Mouse (Mus musculus): ENCODE measurements around the gene Exosc1. TPM values are rescaled to one million over a fixed set of nuclear protein-coding genes. Genes with fewer than 3 reads are reported as not detected.
A peak's percentile ranks its signal among the peaks of the same experiment; 100 is the strongest.
"Not testable (repeated sequence)": the region's sequence is repeated elsewhere in the genome, so short reads cannot be mapped to it uniquely, and the experiment has no call there.

The Exosc1 gene
- total RNA-seq, 2 experiments from 2014 or later, result 28.3 to 32.4 TPM

DNA sequence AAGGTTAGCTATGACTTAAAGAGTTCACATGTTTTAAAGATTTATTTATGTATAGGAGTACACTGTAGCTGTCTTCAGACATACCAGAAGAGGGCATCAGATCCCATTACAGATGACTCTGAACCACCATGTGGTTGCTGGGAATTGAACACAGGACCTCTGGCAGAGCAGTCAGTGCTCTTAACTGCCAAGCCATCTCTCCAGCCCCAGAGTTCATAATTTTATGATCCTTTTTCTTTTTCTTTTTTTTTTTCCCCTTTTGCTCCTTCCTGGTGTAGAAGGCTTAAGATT, 18.7 kb downstream of the Exosc1 start:
- DNase-seq (ENCODE audit: extremely low spot score in 1 of 2, low spot score in 1 of 2), result not testable (repeated sequence)

DNA sequence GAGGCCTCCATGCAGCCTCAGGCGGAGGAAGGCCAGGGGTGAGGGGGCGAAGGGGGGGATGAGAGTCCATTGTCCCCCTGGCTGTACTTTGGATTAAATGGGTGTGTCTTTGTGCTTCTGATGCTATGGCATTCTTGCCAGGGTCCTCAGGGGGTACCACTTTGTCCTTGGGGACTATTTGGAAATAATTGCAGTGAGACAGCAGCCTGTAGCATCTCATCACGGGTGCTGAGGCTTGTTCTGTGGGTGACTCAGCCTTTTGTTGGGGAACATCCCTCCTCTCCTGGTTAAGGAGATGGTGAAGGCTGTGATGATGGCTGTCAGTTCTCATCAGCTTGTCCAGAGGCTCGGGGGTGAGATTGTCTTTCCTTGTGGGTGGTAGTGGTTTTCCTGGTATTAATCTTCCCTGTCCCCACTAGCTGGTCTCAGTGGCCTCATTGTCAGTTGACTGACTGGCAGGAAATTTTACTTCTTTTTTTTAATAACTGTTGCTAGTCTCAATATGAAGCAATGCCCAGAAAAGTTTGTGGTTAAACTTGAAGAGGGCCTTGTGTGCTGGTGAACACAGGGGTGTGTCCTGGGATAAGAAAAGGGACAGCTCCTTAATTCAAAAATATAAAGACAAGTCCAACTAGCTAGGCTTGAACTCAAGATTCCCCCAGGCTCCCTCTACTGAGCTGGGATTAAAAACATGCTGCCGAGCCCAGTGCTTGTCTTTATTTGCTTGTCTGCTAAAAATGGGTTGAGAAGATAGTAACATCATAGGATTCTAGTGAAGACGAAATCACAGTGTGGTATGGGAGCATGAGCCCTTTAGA, 19.2 kb downstream of the Exosc1 start:
- no peak for DNase-seq (ENCODE audit: extremely low spot score in 1 of 2, low spot score in 1 of 2)

DNA sequence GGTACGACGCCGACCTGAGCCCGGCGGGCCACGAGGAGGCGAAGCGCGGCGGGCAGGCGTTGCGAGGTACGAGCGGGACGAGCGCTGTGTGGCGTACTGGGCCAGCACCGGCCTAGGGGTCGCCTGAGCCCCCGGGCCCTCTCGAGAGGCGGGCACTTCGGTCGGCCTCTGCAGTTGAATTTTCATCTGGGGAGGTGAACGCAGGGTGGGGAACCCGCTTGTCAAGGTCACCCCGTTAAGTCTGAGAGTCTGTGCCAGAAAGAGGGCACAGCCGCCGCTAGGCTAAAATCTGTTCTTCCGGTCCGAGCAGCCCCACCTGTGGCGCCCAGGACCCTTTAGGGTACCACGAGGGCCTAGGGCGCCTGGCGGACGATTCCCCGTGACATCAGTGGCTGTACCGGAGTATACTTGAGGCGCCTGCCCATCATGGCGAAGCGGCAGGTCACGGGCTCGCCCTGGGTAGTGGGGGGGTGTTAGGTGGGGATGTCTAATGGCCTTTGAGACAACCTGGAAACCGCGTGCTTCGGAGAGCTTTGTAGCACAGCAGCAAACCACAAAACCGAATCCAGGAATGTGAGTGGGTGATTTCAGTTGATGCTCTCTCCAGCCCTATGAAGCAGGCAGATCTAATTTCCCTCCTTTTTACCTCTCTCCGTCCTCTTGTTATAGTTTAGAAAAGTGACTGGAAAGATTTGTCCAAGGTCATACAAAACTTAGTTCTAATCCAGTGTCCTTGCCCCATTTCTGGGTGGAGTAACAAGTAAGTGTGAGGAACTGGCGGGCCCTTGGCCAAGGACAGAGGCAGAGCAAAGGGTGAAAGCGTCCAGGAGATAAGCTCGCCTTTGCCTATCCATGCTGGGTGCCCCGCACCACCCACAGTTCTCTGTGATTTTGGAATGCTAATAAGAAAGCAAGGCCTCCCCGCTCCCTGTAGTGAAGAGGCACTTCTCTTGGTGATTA, 20.8 kb downstream of the Exosc1 start:
- DNase-seq (ENCODE audit: extremely low spot score in 1 of 2, low spot score in 1 of 2), result peak in 1 of 2 experiments; percentile 11

DNA sequence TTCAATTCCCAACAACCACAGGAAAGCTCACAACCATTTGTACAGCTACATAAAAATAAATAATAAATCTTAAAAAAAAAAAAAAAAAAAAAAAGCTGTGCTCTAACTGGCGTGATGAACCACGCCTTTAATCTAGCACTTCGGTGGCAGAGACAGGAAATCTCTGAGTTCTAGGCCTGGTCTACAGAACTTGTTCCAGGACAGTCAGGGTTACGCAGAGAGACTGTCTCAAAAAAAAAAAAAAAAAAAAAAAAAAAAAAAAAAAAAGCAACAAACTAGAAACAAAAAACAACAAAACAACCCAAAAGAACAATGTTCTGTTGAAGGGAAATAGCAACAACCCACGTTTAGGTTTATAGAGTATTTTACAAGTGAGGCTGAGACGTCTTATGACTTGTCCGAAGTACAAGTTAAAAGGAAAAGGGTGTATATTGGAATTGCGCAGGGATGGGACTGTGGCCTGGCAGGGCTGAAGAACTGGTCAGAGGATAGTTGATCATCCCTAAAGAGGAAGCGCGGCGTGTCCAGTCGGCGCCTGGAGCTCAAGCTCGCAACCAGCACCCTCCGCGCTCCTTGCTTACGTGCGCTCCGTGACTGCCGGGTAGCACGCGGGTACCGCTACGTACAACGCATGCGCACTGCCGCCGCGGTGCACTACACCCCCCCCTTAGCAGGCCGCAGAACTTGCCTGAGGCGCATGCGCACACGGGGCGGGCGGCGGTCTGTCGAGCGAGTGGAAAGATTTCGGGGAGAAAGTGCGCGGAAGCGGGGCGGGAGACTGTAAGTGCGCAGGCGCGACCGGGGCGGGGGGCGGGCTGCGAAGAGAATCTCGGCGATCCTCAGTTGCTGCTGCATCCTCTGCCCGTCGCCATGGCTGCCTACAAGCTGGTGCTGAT, 21.8 kb downstream of the Exosc1 start, which contains the start of gene Pgam1:
Pgam1 (plus strand) TSS at position 746 of the 896 bp plus-strand sequence.
- peak; percentile 91 to 96 for DNase-seq (ENCODE audit: extremely low spot score in 1 of 2, low spot score in 1 of 2)

DNA sequence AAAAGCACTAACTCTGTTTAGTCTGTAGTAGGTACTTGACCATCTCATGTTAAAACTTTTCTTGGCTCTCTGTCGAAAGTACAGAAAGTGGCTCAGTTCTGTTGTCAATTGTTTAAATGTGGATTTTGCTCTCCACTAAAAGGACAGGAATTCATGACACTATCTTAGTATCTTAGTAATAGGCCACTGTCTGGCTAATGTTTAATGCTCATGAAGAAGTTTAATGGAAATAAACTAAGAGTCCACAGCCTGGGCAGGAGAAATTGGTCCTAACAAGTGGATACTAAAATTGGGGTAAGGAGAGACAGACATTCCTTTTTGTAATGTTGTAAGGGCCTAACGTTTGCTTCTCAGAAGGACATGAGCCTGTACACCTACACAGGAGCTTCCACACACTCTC, 22.8 kb downstream of the Exosc1 start:
- DNase-seq (ENCODE audit: extremely low spot score in 1 of 2, low spot score in 1 of 2), result no peak

DNA sequence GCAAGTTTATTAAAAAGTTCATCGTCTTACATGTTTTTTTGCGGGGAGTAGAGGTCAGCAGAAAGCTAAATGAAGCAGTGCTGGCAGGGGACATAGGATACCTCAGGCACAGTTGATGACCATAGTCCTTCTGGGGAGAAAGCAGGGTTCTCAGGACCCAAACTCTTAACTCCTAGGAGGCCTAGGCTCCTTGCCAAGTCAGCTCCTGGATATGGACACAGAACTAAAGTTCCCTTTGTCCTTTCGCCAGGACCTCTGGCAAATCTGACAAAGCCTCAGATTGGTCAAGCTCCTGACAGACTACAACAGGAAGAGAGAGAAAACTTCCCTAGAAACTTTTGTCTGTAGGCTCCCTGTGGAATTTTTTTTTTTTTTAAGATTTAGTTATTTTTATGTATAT, 24.5 kb downstream of the Exosc1 start:
- DNase-seq (ENCODE audit: extremely low spot score in 1 of 2, low spot score in 1 of 2), result no peak

DNA sequence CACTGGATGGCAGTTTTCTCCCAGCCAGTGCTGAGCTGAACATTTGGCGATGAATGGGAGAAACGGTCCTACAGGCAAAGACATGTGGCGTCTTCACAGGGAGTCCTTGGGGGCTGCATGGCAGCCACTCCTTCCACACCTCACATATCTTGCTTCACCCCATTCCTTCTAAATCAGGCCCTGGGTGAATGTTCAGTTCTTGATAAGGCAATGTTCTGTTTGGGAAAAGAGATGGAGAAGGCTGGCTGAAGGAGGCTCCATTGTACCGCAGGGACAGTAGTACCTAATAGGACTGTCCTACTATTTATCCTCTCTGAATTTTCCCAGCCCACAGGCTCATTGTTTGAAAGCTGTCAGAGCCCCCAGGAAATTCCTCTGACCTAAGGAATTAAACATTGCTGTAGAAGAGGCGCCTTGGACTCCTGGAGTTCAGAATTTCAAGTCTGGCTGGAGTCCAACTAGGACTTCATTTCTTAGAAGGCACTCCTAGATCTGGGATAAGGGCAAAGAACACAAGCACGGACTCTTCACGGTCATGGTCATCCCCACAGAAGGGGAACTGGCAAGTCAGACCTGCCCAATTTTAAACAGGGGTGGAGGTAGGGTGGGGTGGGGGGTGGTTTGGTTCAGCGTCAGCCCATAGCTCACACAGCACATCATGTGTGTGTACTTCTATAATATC, 26.0 kb downstream of the Exosc1 start:
- DNase-seq (ENCODE audit: extremely low spot score in 1 of 2, low spot score in 1 of 2), result no peak

DNA sequence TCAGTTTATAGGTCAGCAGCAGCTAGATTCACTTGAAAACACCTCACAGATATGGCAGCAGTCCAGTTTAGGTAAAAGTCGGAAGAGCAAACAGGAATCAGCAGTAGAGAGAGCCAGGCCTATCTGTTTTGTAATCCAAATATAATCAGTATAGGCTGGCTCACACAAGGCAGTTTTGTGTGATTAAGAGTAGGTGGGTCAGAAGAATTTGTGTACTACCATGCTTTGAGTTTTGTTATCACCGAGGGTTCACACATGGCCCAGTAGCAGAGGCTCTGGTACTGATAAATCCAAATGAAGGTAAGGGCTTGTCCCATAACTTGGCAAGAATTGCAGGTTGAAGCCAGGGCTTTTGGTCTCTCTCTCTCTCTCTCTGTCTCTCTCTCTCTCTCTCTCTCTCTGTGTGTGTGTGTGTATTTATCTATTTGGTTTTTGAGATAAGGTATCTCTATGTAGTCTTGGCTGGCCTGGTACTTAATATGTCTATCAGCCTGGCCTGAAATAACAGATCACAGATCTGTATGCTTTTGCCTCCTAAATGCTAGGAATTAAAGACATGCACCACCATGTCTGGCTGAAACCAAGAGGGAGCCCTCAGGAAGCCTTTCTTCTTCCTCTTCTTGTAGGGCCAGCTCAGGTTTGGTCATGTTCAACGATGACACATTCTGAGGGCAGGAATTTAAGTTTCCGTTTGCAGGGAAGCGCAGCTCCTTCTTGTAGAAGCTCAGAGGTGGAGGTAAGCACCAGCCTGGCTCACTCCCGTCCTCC, 26.7 kb downstream of the Exosc1 start:
- no peak for DNase-seq (ENCODE audit: extremely low spot score in 1 of 2, low spot score in 1 of 2)

DNA sequence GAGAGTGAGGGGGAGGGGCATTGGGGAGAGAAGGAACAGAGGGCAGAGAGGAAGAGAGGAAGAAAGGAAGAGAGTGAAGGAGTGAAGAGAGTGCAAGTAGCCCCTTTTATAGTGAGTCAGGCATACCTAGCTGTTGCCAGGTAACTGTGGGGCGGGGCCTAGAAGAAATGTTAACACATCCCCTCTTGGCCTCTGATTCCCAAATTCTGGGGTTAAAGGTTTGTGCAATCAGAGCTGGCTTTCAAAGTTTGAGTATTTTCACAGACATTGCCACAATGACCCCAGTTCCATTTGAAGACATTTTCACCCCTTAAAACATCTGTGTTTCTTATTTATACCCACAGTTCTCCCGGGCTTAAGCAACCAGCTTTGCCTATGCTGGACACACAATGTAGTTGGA, 28.0 kb downstream of the Exosc1 start:
- no peak for DNase-seq (ENCODE audit: extremely low spot score in 1 of 2, low spot score in 1 of 2)

DNA sequence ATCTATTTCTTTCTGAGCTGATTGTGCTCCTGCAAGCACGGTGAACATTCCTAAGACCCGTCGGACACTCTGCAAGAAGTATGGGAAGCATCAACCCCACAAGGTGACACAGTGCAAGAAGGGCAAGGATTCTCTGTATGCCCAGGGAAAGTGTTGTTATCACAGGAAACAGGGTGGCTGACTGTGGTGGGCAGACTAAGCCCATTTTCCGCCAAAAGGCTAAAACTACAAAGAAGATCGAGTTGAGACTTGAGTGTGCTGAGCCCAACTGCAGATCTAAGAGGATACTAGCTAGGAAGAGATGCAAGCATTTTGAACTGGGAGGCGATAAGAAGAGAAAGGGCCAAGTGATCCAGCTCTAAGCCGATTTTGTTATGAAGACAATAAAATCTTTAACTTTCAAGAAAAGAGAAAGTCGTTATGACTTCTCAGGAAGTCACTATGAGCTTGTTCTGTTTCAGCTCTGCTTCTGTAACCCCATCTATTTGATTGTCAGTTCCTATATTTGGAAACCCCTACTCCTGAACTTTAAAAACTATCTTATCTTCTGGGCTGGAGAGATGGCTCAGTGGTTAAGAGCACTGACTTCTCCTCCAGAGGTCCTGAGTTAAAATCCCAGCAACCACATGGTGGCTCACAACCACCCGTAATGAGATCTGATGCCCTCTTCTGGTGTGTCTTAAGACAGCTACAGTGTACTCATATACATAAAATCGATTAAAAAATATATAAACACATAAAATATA, 30.2 kb downstream of the Exosc1 start:
- DNase-seq (ENCODE audit: extremely low spot score in 1 of 2, low spot score in 1 of 2), result no peak

DNA sequence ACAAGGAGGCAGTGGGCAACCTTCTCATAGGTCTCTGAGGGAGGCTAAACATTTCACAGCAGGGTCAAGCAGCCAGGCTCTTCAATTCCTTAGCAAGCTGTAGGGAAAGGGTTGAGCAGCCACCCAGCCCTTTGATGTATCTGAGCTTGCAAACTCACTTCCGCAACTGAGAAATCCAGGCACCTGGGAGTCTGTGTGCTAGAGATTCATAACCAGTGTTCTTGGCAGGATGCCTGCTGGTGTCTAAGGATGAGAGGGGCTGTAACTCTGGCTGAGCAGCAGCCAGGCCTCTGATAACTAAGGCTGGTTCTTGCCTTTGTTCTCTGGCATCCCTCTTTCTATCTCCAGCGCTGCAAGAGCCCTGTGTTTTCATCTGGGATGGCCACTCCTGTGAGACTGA, 31.5 kb downstream of the Exosc1 start:
- no peak for DNase-seq (ENCODE audit: extremely low spot score in 1 of 2, low spot score in 1 of 2)

DNA sequence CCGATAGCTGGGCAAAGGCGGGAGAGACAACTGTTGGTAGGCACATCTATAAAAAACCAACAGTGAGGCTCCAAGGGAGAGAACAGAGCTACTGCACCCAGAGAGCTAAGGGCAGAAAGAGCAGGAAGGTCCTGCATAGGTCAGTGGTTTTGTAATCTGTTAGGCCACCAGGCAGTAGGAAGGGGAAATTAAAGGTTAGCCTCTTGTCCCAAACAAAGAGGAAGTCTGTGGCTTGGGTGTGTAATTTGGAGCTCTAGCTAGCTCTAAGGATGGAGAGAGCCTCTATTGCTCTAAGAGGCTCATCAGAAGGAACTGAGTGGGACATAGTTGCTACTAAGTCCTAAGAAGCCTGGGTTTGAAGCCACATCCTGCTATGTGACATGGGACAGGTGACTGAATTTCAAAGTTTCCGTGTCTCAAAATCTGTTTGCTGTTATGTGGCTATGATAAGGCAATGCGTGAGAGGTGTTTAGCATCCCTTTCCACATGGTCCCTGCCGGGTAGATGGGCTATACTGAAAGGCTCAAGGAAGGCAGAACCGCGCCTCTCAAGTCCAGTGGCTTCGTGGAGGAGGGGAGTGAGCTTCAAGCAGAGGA, 32.6 kb downstream of the Exosc1 start:
- DNase-seq (ENCODE audit: extremely low spot score in 1 of 2, low spot score in 1 of 2), result no peak

DNA sequence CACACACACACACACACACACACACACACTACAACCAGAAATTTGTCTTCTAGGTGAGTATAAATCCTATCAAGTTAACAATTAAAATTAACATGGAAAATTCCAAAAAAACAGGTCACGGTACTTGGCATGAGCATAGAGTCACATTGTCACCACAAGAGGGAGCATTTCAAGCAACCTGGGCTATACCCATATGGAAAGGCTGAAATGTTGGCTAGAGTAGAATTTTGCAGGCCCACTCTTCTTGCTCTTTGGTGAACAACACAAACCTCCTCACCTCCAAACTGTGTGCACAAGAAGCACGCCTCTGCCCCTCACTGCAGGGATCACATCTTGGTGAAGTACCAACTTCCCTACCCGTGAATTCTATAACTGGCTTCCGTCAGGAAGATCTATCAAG, 34.4 kb downstream of the Exosc1 start:
- DNase-seq (ENCODE audit: extremely low spot score in 1 of 2, low spot score in 1 of 2), result no peak

DNA sequence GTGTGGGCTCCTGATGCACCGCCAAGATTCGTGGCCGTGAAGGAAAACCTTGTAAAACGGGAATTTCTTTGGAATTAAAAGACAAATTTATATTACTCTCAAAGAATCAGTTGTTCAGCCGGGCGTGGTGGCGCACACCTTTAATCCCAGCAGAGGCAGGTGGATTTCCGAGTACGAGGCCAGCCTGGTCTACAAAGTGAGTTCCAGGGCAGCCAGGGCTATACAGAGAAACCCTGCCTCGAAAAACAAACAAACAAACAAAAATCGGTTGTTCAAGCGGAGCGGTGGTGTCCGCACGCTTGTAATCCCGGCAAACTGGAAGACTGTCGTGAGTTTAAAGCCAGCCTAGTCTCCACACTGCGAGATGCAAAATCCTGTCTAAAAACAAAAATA, 36.9 kb downstream of the Exosc1 start:
- DNase-seq (ENCODE audit: extremely low spot score in 1 of 2, low spot score in 1 of 2), result no peak

DNA sequence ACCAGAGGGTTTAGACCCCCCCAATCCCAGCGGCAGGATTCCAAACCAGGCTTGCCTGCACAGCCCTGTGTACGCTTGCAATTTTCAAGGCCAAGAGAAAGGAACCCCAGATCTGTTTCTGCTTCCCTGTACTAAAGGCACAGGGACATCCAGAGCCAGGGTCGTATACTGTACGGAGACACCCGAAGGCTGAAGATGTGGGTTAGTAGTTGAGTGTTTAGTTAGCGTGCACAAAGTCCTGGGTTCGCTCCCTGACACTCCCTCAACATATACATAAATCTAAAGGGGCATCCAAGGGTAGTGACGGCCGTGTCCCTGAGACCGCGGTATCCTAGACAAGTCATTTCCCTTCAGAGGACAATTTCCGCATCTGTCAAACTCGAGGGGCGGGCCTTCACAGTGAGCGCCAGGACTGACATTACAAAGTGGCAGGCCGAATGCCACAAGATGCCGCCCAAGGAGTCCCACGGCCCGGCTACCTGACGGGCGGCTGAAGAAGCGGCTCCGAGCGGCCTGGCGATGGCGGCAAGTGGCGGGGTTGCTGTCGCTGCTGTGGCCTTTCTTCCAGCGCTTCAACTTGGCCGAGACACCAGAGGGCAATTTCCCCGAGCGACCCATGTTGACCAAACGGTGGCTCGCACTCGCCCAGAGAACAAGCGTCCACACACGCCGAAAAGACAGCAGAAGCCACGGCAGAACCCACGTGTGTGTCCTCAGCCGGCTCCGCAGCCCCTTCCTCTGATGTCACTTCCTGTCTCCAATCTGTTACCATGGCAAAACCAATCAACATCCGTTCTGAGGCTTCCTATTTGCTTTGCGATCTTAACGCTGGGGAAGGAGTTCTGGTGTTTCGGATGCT, 37.5 kb downstream of the Exosc1 start, which contains the start of gene Rrp12:
Rrp12 (minus strand) TSS at position 714 of the 859 bp plus-strand sequence.
- DNase-seq (ENCODE audit: extremely low spot score in 1 of 2, low spot score in 1 of 2), result peak; percentile 56 to 62

DNA sequence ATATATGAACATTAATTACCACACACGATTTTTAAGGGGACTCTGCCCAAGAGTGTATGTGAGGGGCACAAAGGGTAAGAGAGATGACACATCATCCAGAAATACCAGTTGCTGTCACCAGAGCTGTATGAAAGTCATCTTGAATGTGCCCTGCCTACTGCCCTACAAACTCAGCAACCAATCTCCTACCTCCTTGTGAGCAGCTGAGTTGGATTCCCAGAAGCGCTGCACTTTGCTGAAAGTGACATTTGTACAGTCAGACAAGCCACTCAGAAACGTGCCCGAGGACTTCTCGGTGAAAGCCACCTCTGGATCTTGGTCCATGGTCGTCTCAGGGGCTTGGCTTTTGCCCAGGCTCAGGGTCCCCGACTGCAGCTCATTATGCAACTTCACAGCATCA, 38.3 kb downstream of the Exosc1 start:
- no peak for DNase-seq (ENCODE audit: extremely low spot score in 1 of 2, low spot score in 1 of 2)

DNA sequence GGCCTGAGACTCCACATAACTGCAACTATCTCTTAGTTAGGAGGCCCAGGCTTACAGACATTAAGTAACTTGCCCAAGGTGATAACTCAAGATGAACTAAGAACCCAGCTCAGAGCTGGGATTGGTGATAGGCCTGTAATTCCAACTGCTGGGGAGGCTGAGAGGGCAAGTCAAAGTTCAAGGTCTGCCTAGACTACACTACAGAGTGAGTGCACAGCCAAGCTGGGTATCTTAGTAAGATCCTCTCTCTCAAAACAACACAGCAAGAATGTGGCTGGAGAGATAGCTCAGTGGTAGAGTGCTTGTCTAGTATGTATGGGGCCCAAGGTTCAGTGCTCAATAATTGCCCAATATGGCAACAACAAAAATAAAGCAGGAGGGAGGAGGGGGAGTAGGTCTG, 45.0 kb downstream of the Exosc1 start:
- DNase-seq (ENCODE audit: extremely low spot score in 1 of 2, low spot score in 1 of 2), result no peak

All from layer of hippocampus, postnatal 25 days (tissue).